Mouse (Mus musculus): ENCODE measurements around the gene Nynrin. TPM values are rescaled to one million over a fixed set of nuclear protein-coding genes. Genes with fewer than 3 reads are reported as not detected.

Nynrin gene
- polyA plus RNA-seq, 1 experiment from 2014 or later: 20.2 TPM

- Histone ChIP-seq H3K9ac (ENCODE audit: low read length) (no peak overlapping the region), H3K9me3 (ENCODE audit: control insufficient read depth, low read length) (no peaks in the 10 kb centered on the region), H3K4me3 (ENCODE audit: low read depth, low read length) (no peak overlapping the region), H3K27me3 (ENCODE audit: control insufficient read depth, insufficient read depth, low read length) (no peaks in the 10 kb centered on the region), H3K27ac (ENCODE audit: low read depth, low read length) (no peak overlapping the region), H3K4me1 (replicated peaks; ENCODE audit: control insufficient read depth, insufficient read depth, low read length) (no peaks in the 10 kb centered on the region), H3K36me3 (ENCODE audit: control insufficient read depth, insufficient read depth, low read length) (no peaks in the 10 kb centered on the region), H3K4me2 (ENCODE audit: low read depth, low read length, severe bottlenecking) (no peak overlapping the region)
- DNase-seq (ENCODE audit: low spot score) (no peak), ATAC-seq (replicated peaks; ENCODE audit: low FRiP score) (no peak)
- WGBS: 78% methylated on average over 4 of the region's 4 CpGs
Measured at GRCm38 (mm10) chr14:55833126-55833525, 20.7 kb upstream of the Nynrin start.

- WGBS: 73% methylated on average over 5 of the region's 5 CpGs
- no peaks in the 10 kb centered on the region for H3K9me3 ChIP-seq (ENCODE audit: control insufficient read depth, low read length)
Measured at GRCm38 (mm10) chr14:55834808-55835533, 18.8 kb upstream of the Nynrin start.

GRCm38 (mm10) chr14:55838312-55838711 is 15.5 kb upstream of the Nynrin start:
- DNase-seq (ENCODE audit: low spot score): no peak
- no peak for ATAC-seq (replicated peaks; ENCODE audit: low FRiP score)
- no peaks in the 10 kb centered on the region for H3K27me3 ChIP-seq (ENCODE audit: control insufficient read depth, insufficient read depth, low read length)
- no peak overlapping the region for H3K9ac ChIP-seq (ENCODE audit: low read length)
- H3K4me3 ChIP-seq (ENCODE audit: low read depth, low read length): no peak overlapping the region
- WGBS: 86% methylated on average over 5 of the region's 5 CpGs
- no peak overlapping the region for H3K27ac ChIP-seq (ENCODE audit: low read depth, low read length)
- no peaks in the 10 kb centered on the region for H3K4me1 ChIP-seq (replicated peaks; ENCODE audit: control insufficient read depth, insufficient read depth, low read length)
- no peaks in the 10 kb centered on the region for H3K9me3 ChIP-seq (ENCODE audit: control insufficient read depth, low read length)
- H3K36me3 ChIP-seq (ENCODE audit: control insufficient read depth, insufficient read depth, low read length): no peaks in the 10 kb centered on the region
- H3K4me2 ChIP-seq (ENCODE audit: low read depth, low read length, severe bottlenecking): no peak overlapping the region

More at GRCm38 (mm10) chr14:55834808-55835533, 18.8 kb upstream of the Nynrin start:
- no peak overlapping the region for H3K27ac ChIP-seq (ENCODE audit: low read depth, low read length)
- no peak overlapping the region for H3K4me3 ChIP-seq (ENCODE audit: low read depth, low read length)
- ATAC-seq (replicated peaks; ENCODE audit: low FRiP score) (no peak), DNase-seq (ENCODE audit: low spot score) (no peak)
- no peak overlapping the region for H3K4me2 ChIP-seq (ENCODE audit: low read depth, low read length, severe bottlenecking)
- no peaks in the 10 kb centered on the region for H3K36me3 ChIP-seq (ENCODE audit: control insufficient read depth, insufficient read depth, low read length)
- no peak overlapping the region for H3K9ac ChIP-seq (ENCODE audit: low read length)
- no peaks in the 10 kb centered on the region for H3K4me1 ChIP-seq (replicated peaks; ENCODE audit: control insufficient read depth, insufficient read depth, low read length)
- no peaks in the 10 kb centered on the region for H3K27me3 ChIP-seq (ENCODE audit: control insufficient read depth, insufficient read depth, low read length)

GRCm38 (mm10) chr14:55838740-55839139 is 15.1 kb upstream of the Nynrin start:
- H3K9me3 ChIP-seq (ENCODE audit: control insufficient read depth, low read length): no peaks in the 10 kb centered on the region
- ATAC-seq (replicated peaks; ENCODE audit: low FRiP score): no peak
- no peaks in the 10 kb centered on the region for H3K36me3 ChIP-seq (ENCODE audit: control insufficient read depth, insufficient read depth, low read length)
- H3K27ac ChIP-seq (ENCODE audit: low read depth, low read length): no peak overlapping the region
- H3K4me1 ChIP-seq (replicated peaks; ENCODE audit: control insufficient read depth, insufficient read depth, low read length): no peaks in the 10 kb centered on the region
- H3K9ac ChIP-seq (ENCODE audit: low read length): no peak overlapping the region
- no peak overlapping the region for H3K4me3 ChIP-seq (ENCODE audit: low read depth, low read length)
- DNase-seq (ENCODE audit: low spot score): no peak
- no peaks in the 10 kb centered on the region for H3K27me3 ChIP-seq (ENCODE audit: control insufficient read depth, insufficient read depth, low read length)
- WGBS: 89% methylated on average over 4 of the region's 4 CpGs
- no peak overlapping the region for H3K4me2 ChIP-seq (ENCODE audit: low read depth, low read length, severe bottlenecking)

- ATAC-seq (replicated peaks; ENCODE audit: low FRiP score): no peak
- Histone ChIP-seq H3K4me2 (ENCODE audit: low read depth, low read length, severe bottlenecking) (no peak overlapping the region), H3K27me3 (ENCODE audit: control insufficient read depth, insufficient read depth, low read length) (no peaks in the 10 kb centered on the region), H3K9ac (ENCODE audit: low read length) (no peak overlapping the region), H3K36me3 (ENCODE audit: control insufficient read depth, insufficient read depth, low read length) (no peaks in the 10 kb centered on the region), H3K9me3 (ENCODE audit: control insufficient read depth, low read length) (no peaks in the 10 kb centered on the region), H3K4me3 (ENCODE audit: low read depth, low read length) (no peak overlapping the region), H3K4me1 (replicated peaks; ENCODE audit: control insufficient read depth, insufficient read depth, low read length) (no peaks in the 10 kb centered on the region), H3K27ac (ENCODE audit: low read depth, low read length) (no peak overlapping the region)
- WGBS: 69% methylated on average over 4 of the region's 4 CpGs
- DNase-seq (ENCODE audit: low spot score): no peak
Measured at GRCm38 (mm10) chr14:55840853-55841366, 12.9 kb upstream of the Nynrin start.

GRCm38 (mm10) chr14:55842794-55843193 is 11.0 kb upstream of the Nynrin start:
- H3K4me3 ChIP-seq (ENCODE audit: low read depth, low read length): no peak overlapping the region
- 80% methylated on average over 4 of the region's 4 CpGs for WGBS
- no peak overlapping the region for H3K9ac ChIP-seq (ENCODE audit: low read length)
- no peaks in the 10 kb centered on the region for H3K36me3 ChIP-seq (ENCODE audit: control insufficient read depth, insufficient read depth, low read length)
- no peaks in the 10 kb centered on the region for H3K4me1 ChIP-seq (replicated peaks; ENCODE audit: control insufficient read depth, insufficient read depth, low read length)
- no peaks in the 10 kb centered on the region for H3K27me3 ChIP-seq (ENCODE audit: control insufficient read depth, insufficient read depth, low read length)
- H3K27ac ChIP-seq (ENCODE audit: low read depth, low read length): no peak overlapping the region
- DNase-seq (ENCODE audit: low spot score) (no peak), ATAC-seq (replicated peaks; ENCODE audit: low FRiP score) (no peak)
- H3K4me2 ChIP-seq (ENCODE audit: low read depth, low read length, severe bottlenecking): no peak overlapping the region
- no peaks in the 10 kb centered on the region for H3K9me3 ChIP-seq (ENCODE audit: control insufficient read depth, low read length)

- H3K9me3 ChIP-seq (ENCODE audit: control insufficient read depth, low read length): no peaks in the 10 kb centered on the region
- H3K27ac ChIP-seq (ENCODE audit: low read depth, low read length): no peak overlapping the region
- H3K4me2 ChIP-seq (ENCODE audit: low read depth, low read length, severe bottlenecking): no peak overlapping the region
- H3K36me3 ChIP-seq (ENCODE audit: control insufficient read depth, insufficient read depth, low read length): no peaks in the 10 kb centered on the region
- no peak for DNase-seq (ENCODE audit: low spot score)
- no peak overlapping the region for H3K9ac ChIP-seq (ENCODE audit: low read length)
- WGBS: 84% methylated on average over 9 of the region's 9 CpGs
- no peaks in the 10 kb centered on the region for H3K4me1 ChIP-seq (replicated peaks; ENCODE audit: control insufficient read depth, insufficient read depth, low read length)
- H3K4me3 ChIP-seq (ENCODE audit: low read depth, low read length): no peak overlapping the region
- no peaks in the 10 kb centered on the region for H3K27me3 ChIP-seq (ENCODE audit: control insufficient read depth, insufficient read depth, low read length)
- no peak for ATAC-seq (replicated peaks; ENCODE audit: low FRiP score)
Measured at GRCm38 (mm10) chr14:55845506-55846294, 8.1 kb upstream of the Nynrin start.

- no peaks in the 10 kb centered on the region for H3K9me3 ChIP-seq (ENCODE audit: control insufficient read depth, low read length)
- H3K27ac ChIP-seq (ENCODE audit: low read depth, low read length): no peak overlapping the region
- H3K27me3 ChIP-seq (ENCODE audit: control insufficient read depth, insufficient read depth, low read length): no peaks in the 10 kb centered on the region
- H3K4me2 ChIP-seq (ENCODE audit: low read depth, low read length, severe bottlenecking): no peak overlapping the region
- DNase-seq (ENCODE audit: low spot score) (no peak), ATAC-seq (replicated peaks; ENCODE audit: low FRiP score) (no peak)
- H3K4me3 ChIP-seq (ENCODE audit: low read depth, low read length): no peak overlapping the region
- peaks cover 23% of the 10 kb centered on the region for H3K4me1 ChIP-seq (replicated peaks; ENCODE audit: control insufficient read depth, insufficient read depth, low read length)
- H3K36me3 ChIP-seq (ENCODE audit: control insufficient read depth, insufficient read depth, low read length): no peaks in the 10 kb centered on the region
- WGBS: 65% methylated on average over 6 of the region's 6 CpGs
- H3K9ac ChIP-seq (ENCODE audit: low read length): no peak overlapping the region
Measured at GRCm38 (mm10) chr14:55850885-55851284, 2.9 kb upstream of the Nynrin start.
